Mouse (Mus musculus) spleen, embryonic (tissue): ENCODE measurements around the gene Gm49354.
"Not testable (repeated sequence)": the region's sequence is repeated elsewhere in the genome, so short reads cannot be mapped to it uniquely, and the experiment has no call there.

Source experiments
- CTCF ChIA-PET: fragments of 350-600 bp; sonication (Branson Sonifier 250); formaldehyde crosslinking; loops from one replicate; lab custom pipeline; 2022; lab: Charles Lee

Gm49354 gene

GRCm38 (mm10) chr13:59768531-59768930, 13.5 kb downstream of the Gm49354 start:
- CTCF ChIA-PET = no interaction called here

GRCm38 (mm10) chr13:59766786-59767515, 15.1 kb downstream of the Gm49354 start:
- CTCF ChIA-PET = interaction anchor here (0.6 kb wide), 1 partner anchor 1492 kb away, joined by 3 read pairs; the partner anchor contains the start of gene Gkap1

GRCm38 (mm10) chr13:59762791-59763190, 19.3 kb downstream of the Gm49354 start:
- CTCF ChIA-PET = no interaction called here

- CTCF ChIA-PET = no interaction called here
These were observed 25.1 kb downstream of the Gm49354 start for GRCm38 (mm10) chr13:59756906-59757305.

GRCm38 (mm10) chr13:59750310-59750709, 31.7 kb downstream of the Gm49354 start:
- CTCF ChIA-PET = no interaction called here

- CTCF ChIA-PET = no interaction called here
These were observed 35.3 kb downstream of the Gm49354 start, which contains the start of gene 1700014D04Rik for GRCm38 (mm10) chr13:59746711-59747110. TSS of gene 1700014D04Rik (minus strand) at chr13:59746752.

- CTCF ChIA-PET = no interaction called here
These were observed 35.9 kb downstream of the Gm49354 start for GRCm38 (mm10) chr13:59746164-59746563.

GRCm38 (mm10) chr13:59745462-59745861, 36.6 kb downstream of the Gm49354 start:
- CTCF ChIA-PET = no interaction called here

- CTCF ChIA-PET = no interaction called here
These were observed 40.3 kb downstream of the Gm49354 start for GRCm38 (mm10) chr13:59741697-59742096.

- CTCF ChIA-PET = no interaction called here
These were observed 40.9 kb downstream of the Gm49354 start for GRCm38 (mm10) chr13:59741096-59741495.

- CTCF ChIA-PET = no interaction called here
These were observed 42.6 kb downstream of the Gm49354 start for GRCm38 (mm10) chr13:59739397-59739796.

- CTCF ChIA-PET = no interaction called here
These were observed 43.6 kb downstream of the Gm49354 start for GRCm38 (mm10) chr13:59738455-59738854.

- CTCF ChIA-PET = no interaction called here
These were observed 46.9 kb downstream of the Gm49354 start for GRCm38 (mm10) chr13:59735190-59735589.

- CTCF ChIA-PET = not testable (repeated sequence)
These were observed 47.7 kb downstream of the Gm49354 start for GRCm38 (mm10) chr13:59734347-59734746.

- CTCF ChIA-PET = no interaction called here
These were observed 48.1 kb downstream of the Gm49354 start for GRCm38 (mm10) chr13:59733936-59734335.

GRCm38 (mm10) chr13:59731652-59732051, 50.4 kb downstream of the Gm49354 start, which contains the start of gene Spata31d1d:
TSS of gene Spata31d1d (minus strand) at chr13:59731752.
- CTCF ChIA-PET = no interaction called here

- CTCF ChIA-PET = interaction anchor here (0.6 kb wide), 1 partner anchor 83 kb away, joined by 3 read pairs; no protein-coding TSS in a partner anchor
These were observed 53.5 kb downstream of the Gm49354 start for GRCm38 (mm10) chr13:59728378-59729093.

- CTCF ChIA-PET = no interaction called here
These were observed 55.7 kb downstream of the Gm49354 start for GRCm38 (mm10) chr13:59726139-59726867.

GRCm38 (mm10) chr13:59722089-59722488, 60.0 kb downstream of the Gm49354 start:
- CTCF ChIA-PET = not testable (repeated sequence)

- CTCF ChIA-PET = interaction anchor here (0.6 kb wide), 1 partner anchor 35 kb away, joined by 5 read pairs; no protein-coding TSS in a partner anchor
These were observed 62.6 kb downstream of the Gm49354 start for GRCm38 (mm10) chr13:59719475-59719874.

- CTCF ChIA-PET = not testable (repeated sequence)
These were observed 63.1 kb downstream of the Gm49354 start for GRCm38 (mm10) chr13:59718857-59719440.
